Mouse (Mus musculus) hindlimb bud, embryonic 11.5 days (tissue): ENCODE results near the gene Ssh2.
A peak's percentile ranks its signal among the peaks of the same experiment; 100 is the strongest.

ENCODE experiments used
- DNase-seq: peaks from one replicate; pipeline ENCODE4 v3.0.0-alpha.2; 2012; ENCODE audit warnings: low read depth, low spot score; ENCODE audit errors: extremely low spot score

The Ssh2 gene

GRCm38 (mm10) chr11:77491123-77491501 lies 275.0 kb downstream of the Ssh2 start:
- peak; percentile 97 for DNase-seq

GRCm38 (mm10) chr11:77491502-77492291 lies 275.6 kb downstream of the Ssh2 start:
- no peak for DNase-seq

DNA sequence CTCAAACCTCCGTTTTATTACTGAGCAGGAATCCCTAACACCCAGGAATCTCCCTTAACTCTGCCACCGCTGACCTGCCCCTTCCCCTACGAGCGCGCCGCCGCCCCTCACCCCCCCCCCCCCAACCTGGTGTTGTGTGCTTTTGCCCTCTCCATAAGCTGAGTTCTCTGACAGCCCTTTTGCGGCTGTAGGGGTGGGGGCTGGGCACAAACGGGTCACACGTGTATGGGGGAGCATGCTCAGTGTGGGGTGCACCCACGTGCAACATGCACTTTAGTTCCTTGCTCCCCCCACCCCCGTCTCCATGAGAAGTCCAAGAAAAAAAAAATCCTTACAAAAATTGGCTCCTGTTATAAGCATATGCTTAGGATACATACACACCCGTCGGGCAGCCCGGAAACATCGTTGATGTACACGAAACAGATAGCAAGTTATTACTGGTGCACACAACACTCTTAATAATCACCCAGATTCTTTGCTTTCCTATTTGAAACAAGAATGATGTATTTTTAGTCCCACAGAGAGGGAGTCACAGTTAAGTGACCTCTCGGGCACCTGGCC lies 276.3 kb downstream of the Ssh2 start:
- no peak for DNase-seq

GRCm38 (mm10) chr11:77492911-77493332 lies 276.8 kb downstream of the Ssh2 start:
- DNase-seq: no peak

DNA sequence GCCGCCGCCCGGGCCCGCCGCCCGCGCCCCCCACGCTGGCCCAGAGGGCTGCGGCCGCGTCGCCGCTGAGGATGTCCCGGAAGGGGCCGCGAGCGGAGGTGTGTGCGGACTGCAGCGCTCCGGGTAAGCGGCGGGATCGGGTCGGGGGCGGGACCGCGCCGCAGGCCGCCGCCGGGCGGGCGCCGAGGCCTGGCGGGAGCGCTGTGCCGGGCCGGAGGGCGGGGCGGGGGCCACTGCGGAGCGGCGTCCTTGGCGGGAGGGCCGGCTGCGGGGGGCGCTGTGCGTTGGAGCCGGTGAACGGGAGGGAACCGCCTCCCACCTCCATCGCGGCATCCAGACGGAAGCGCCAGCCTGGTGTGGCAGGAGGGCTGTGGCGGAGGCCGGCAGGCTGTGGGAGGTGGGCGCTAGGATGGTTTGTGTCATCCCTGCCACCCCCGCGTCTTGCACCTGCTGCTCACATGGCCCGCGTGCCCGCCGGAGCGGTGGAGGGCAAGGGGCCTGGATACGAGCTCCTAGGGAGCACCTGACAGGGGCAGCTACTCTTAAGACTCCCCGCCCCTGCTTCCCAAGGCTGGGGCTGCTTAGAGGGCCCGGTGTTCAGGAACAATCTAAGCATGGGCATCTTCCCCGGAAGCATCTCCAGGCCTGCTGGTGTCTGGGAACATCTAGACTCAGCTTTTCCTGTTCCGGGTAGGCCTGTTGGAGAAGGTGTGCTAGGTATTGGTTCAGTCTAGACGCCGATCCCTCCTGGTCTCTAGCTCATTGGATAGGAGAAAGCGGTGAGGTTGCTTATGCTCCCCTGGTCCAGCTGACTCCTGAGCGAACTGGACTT lies 277.6 kb downstream of the Ssh2 start, which contains the start of gene Git1:
TSS of gene Git1 (plus strand) at position 51 of the 832 bp plus-strand sequence.
- no peak for DNase-seq

- DNase-seq: no peak
Observed at GRCm38 (mm10) chr11:77494344-77494676, 278.2 kb downstream of the Ssh2 start.

DNA sequence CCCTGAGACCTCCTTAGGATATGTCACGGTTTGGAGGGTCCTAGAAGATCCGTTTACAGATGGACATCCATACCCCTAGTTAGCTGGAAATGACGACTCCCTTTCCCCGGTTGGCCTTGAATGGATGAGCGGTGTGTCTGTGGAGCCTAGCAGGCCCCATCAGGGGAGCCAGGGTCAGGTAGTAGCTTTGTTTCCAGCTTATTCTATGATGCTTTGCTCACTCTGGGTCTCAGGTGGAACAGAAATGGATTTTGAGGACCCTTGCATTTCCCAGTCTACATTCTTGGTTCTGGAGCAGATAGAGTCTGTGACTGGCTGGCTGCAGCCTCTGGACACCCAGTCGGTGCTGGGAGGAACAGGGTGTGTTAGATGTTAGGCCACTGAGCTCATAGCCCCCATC lies 278.7 kb downstream of the Ssh2 start:
- DNase-seq: no peak

- no peak for DNase-seq
Observed at GRCm38 (mm10) chr11:77495507-77495906, 279.4 kb downstream of the Ssh2 start.

GRCm38 (mm10) chr11:77497341-77497756 lies 281.3 kb downstream of the Ssh2 start:
- DNase-seq: peak; percentile 73

- DNase-seq: no peak
Observed at GRCm38 (mm10) chr11:77497851-77498250, 281.8 kb downstream of the Ssh2 start.

DNA sequence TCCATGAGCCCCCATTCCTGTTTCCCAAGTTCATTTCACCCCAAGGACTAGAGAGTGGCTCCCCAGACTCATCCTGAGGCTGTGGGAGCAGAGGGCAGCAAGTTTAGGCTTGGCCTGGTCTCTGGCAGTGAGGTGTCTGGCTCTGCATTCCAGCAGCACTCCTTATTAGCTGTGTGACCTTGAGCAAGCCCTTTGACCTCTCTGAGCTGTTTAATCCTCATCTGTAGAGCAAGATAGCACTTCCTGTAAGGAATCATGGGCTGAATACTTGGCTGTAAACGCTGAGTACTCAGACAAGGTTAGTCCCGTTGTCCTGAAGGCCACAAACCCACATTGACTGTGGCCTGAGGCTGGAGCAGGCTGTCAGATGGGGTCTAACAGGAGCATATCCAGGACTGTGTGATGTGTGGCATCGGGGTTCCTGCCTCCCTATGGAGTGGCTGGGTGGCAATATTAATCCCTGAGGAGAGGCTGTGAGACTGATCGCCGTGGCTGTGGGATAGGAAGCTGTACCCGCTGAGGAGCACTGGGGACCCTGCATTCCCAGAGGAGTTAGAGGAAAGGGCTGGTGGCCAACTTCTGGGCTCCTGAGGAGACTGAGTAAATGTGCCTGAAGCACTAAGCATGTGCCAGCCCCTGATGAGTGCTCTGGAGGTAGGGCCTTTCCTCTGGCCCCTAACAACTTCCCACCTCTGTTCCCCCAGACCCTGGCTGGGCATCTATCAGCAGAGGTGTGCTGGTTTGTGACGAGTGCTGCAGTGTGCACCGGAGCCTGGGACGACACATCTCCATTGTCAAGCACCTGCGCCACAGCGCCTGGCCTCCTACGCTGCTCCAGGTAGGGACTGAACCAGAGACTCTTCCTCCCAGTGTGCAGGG lies 282.4 kb downstream of the Ssh2 start:
- no peak for DNase-seq

GRCm38 (mm10) chr11:77499354-77499753 lies 283.3 kb downstream of the Ssh2 start:
- no peak for DNase-seq

- DNase-seq: no peak
Observed at GRCm38 (mm10) chr11:77500361-77501325, 284.6 kb downstream of the Ssh2 start.

GRCm38 (mm10) chr11:77501392-77501791 lies 285.3 kb downstream of the Ssh2 start:
- no peak for DNase-seq

DNA sequence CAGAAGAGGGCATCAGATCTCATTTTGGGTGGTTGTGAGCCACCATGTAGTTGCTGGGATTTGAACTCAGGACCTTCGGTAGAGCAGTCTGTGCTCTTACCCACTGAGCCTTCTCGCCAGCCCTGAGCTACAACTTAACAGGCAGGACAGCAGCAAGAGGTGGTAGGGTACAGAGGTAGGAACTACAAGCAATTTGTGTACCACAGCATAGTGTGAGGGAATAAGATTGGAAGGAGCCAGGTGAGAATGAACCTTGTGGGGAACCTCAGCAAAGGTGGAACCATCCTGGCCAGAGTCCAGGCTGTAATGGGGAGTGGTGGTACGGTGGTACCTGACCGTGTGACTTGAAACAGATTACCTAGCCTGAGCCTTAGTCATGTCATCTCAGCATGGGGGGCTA lies 285.9 kb downstream of the Ssh2 start:
- no peak for DNase-seq

DNA sequence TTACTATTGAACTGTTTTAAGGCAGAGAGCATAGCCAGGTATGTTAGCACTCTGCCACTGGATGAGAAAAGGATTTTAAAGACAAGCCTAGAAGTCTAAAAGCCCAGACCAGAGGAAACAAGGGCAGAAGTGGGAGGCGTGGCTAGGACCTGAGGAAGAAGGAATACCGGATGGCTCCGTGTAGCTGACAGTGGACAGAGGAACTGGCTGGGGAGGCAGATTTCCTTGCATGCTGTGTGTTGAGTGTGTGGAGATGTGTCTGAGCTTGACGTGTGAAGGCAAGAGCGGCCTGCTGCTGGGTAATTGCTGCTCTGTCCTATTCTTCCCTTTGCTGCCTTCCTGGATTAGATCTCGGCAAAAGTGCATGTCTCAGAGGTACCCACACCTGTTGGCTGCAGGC lies 286.4 kb downstream of the Ssh2 start:
- DNase-seq: no peak

- DNase-seq: no peak
Observed at GRCm38 (mm10) chr11:77503511-77503910, 287.4 kb downstream of the Ssh2 start.

DNA sequence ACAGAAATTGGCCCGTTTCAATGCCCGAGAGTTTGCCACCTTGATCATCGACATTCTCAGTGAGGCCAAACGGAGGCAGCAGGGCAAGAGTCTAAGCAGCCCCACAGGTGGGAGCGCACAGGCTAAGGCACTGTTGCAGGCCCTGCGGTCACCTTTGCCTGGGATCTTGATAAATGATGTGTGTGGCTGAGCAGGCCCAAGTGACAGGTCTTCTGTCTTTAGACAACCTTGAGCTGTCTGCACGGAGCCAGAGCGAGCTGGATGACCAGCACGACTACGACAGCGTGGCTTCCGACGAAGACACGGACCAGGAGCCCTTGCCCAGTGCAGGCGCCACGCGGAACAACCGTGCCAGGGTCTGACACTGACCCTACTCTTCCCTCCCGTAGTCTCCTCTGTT lies 288.3 kb downstream of the Ssh2 start:
- no peak for DNase-seq

- no peak for DNase-seq
Observed at GRCm38 (mm10) chr11:77505291-77505980, 289.3 kb downstream of the Ssh2 start.
